Mouse (Mus musculus) frontal cortex, adult 2 months (tissue): ENCODE data around the gene Sipa1l2. TPM values are rescaled to one million over a fixed set of nuclear protein-coding genes. Genes with fewer than 3 reads are reported as not detected.
"Not testable (repeated sequence)": the region's sequence is repeated elsewhere in the genome, so short reads cannot be mapped to it uniquely, and the experiment has no call there.

Experiments
- DNase-seq, 2 experiments: peaks; one replicate each; pipeline ENCODE4 v3.0.0; 2022; ENCODE audit warnings: low spot score in 1 of 2; ENCODE audit errors: extremely low spot score in 1 of 2
- polyA plus RNA-seq: library from polyadenylated mRNA; depleted of rRNA; stranded (reverse); fragments of >200 nt; gene quantifications from 2 replicates; pipeline ENCODE4 v1.2.3, GENCODE M21; 2012

Sipa1l2 gene
- polyA plus RNA-seq, 1 experiment = 29.7 TPM

DNA sequence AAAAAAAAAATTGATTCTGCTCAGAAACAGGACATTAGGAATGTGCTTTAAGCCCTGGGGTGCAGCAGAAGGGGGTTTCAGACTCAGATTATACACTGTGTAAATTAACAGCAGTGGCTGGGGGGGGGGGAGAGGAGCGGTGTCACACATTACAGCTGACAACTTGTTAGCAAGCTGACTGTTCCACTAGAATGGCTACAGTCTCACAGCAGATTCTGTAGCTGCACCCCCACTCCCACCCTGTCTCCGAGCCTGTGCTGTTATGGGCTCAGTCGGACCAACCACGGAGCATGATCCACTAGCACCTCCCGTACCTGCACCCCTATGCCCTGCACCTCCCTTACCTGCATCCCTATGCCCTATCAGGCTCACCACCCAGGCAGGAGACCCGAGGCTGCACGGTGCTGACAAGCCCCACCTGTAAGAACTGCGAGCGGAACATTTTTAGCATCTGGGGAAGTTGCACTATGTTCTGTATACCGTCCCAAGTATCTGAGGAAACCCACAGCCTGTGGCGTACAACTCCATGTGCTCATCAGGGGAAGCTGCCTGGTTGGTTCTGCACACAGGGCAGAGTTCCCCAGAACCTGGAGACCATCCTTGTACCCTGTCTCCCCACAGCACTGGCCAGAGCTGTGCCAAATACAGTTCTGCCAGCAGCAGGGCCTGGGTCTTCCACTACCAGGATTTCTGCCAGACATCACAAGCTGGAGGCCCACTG, 26.6 kb downstream of the Sipa1l2 start:
- no peak for DNase-seq

DNA sequence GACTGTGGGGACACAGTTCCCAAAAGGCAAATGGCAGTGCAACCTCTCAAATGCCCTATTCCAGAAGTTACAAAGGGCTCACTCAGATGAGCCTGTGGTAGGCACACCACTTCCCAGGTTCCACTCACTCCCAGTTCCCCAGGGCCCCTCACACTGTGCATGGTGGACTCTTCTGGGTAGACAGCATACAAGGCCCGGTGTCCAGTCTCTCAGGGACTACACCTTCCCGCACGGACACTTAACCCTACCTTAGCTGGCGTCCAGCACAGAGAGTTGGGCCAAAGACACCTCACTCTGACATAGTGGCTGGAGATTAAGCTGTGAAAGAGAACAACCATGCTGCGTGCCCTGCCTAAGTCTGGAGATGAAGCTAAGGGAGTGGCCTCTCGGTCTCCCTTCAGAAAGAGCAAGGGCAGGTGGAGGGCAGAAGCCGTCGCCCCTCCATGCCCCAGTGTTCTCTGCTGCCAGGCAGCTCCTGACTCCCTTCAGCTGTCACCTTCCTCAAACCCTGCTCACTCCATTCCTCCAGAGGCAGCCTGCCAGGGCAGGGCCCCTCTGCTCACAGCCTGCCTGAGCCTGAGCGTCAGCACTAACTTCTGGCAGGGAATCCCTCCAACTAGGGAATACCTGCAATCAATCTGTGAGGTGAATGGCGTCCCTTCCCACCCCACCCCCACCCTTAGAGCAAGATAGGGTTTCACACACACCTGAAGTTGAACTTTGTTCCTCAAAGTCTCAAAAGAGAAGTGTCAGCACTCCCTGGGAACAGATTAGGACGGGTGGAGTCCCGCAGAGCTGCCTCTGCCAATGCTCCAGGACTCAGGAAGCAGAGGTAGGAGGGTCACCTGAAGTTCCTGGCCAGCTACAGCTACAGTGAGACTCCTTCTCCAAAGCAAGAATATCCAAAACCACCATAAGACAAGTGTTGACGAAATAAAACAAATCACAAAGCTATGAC, 30.3 kb downstream of the Sipa1l2 start:
- no peak for DNase-seq

DNA sequence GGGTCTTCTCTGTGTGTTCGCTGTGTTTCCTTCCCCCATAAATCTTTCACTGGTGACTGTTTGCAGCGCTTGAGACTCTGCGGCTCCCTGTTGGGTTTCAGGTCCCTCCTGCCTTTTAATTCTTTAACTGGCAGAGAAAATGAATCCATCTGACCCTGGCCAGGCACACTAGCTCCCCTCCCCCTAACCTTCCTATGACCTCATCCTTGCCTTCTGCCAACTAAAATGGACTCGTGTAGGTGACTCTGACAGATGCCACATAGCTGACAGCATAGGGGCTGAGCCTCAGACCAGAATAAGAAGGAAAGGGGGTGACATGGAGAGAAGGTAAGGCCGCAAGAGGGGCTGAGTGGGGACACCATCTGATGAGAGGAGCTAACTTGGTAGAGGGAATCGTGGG, 31.3 kb downstream of the Sipa1l2 start:
- DNase-seq = no peak

DNA sequence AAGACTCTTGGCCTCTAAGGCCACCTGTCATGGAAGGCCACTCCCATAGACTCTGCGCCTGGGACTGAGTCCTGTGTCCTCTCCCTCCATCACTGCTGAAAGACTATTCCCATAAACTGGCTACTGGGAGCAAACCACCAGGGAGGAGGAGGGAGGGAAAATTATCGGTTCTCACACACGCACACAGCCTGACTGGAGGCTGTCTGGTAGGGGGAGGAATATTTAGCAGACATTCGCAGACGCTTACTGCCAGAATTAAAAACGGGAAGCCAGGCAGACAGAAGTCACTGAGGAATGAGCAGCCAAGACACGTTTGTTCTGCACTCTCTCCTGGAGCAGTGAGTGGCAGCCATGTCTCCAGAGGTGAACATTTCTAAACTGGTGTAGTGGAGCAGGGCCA, 35.9 kb downstream of the Sipa1l2 start:
- peak in 1 of 2 experiments; percentile 62 for DNase-seq

DNA sequence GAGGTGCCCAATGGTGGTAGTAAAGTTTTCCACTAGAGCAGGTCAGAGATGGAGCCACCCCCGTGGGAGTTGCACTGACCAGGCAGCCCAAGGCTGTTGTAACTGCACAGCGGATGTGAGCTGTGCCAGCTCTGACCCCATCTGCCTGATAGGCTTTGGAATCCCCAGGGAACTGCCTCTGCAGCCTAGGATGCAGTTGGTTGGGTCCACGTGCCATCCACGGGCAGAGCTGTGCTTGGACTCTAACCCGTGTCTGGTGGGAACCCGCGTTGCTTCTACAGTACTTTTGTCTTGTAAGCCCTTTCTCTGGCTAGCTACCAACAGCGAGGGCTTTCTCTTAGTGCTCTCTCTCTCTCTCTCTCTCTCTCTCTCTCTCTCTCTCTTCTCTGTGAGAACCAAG, 36.7 kb downstream of the Sipa1l2 start:
- DNase-seq = no peak

DNA sequence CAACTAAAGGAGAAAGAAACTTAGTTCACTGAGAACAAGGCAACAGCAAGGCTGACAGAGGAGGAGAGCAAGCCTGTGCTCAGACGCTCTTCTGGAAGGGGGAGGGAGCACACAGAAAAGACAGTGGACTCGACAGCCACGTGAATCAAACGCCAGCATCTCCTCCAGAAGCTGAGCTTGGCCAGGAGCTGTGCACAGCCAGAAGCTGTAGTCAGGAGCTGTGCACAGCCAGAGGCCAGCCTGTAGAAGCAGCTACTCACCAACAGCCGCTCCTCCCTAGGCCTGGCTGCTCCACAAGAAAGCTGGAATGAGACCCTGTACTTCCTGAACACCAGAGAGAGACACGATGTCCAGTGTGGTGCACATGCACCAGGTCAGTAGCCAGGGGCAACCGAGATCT, 37.4 kb downstream of the Sipa1l2 start:
- DNase-seq = no peak

DNA sequence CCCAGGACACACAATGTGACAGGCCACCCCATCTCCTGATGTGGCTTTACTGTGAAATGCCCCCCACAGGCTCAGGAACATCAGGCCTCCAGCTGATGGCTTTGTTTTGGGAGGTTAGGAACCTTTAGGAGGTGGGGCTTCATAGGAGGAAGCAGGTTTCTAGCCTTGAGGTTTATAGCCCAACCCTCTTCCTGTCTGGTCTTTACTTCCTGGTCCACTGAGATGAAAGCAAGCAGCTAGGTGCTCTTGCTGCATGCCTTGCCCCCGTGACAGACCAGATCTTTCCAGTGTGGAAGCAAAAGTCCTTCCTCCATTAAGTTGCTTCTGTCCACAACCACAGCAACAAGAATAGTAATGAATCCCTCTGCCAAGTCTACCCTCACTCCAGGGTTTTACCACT, 38.0 kb downstream of the Sipa1l2 start:
- DNase-seq = no peak

DNA sequence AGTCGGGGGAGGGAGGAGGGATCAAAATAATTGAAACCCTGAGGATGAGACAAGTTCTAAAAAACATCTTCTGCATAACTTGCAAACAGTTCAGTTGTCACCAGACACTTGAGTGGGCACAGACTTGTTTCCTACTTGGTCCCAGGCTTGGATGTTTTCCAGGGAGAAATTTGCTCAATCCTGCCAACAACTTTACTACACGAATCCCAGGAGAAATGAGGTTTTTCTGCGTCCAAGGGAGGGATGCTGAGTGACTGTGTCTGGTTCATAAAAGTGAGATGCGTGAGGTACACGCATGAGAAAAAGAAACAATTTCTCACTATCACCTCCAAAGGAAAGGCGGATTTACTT, 38.5 kb downstream of the Sipa1l2 start:
- DNase-seq = peak in 1 of 2 experiments; percentile 80

DNA sequence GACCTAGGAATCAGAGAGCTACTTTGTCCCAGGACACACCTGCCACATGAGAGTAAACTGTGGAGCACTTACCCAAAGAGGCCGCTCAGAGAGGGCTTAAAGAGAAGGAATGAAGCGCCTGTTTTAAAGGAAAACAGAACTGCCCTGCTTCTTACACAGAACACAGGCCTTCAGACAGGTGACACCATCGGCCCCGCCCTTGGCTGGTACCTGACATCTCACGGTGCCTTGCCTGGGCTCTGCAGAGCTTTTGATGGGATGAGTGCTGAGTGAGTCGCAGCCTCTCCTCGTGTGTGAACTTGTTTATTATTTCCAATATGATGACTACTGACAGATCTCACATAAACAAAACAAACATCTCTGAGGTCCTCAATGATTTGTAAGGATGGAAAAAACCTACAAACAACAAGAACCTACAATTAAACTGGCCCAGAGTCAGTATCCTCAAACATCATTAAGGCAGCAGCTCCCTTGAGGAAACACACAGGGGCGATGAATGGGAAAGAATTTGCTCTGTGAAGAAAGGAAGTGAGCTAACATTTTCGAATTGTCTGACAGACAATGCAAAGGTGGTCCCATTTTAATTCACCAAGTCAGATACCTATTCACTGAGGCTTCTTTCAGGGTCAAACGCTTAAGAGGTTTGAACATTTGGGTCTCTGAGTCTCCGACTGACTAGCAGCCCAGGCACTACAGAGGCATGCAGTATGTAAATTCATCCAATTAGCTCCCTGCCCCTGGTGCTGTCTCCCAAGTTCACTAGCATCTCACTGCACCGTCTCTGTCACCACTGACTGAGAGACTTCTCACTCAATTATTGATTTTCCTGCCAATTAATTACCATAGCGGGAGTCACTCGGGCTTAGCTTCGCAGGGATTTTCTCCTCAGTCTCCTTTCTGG, 39.2 kb downstream of the Sipa1l2 start:
- DNase-seq = no peak

DNA sequence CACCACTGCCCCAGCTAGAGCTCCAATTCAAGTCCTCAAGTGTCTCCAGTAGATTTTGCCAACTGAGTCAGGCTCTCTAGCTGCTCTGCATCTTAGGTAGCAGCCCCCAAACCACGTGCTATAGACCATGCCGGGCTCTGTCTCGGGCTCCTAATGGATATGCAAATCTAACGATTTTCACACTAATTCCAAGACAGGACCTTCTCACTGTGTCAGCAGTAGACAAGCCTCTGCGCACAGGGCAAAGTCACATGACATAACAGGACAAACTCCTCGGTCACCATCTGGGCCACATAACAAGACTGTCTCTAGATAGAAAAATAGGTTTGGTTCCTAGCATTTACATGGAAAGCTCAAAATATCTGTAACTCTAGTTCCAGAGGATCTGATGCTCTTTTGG, 40.6 kb downstream of the Sipa1l2 start:
- no peak for DNase-seq

DNA sequence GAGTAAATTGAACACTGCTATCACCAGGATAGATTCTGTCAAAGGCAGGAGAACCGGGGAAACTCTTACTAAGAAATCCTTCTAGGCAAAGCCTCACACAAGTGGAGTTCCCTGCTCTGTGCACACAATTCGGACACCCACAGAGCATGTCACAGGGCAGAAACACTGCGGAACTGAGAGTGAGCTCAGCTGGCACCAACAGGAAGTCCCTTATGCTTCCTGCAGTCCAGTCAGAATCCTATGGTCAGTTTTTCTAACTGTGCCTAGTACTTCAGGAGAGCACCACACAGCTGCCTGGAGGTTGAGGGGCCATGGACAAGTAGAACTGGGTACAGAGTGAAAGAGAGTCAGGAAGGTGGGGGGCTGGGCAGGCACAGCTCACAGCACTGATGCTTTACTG, 41.7 kb downstream of the Sipa1l2 start:
- no peak for DNase-seq

DNA sequence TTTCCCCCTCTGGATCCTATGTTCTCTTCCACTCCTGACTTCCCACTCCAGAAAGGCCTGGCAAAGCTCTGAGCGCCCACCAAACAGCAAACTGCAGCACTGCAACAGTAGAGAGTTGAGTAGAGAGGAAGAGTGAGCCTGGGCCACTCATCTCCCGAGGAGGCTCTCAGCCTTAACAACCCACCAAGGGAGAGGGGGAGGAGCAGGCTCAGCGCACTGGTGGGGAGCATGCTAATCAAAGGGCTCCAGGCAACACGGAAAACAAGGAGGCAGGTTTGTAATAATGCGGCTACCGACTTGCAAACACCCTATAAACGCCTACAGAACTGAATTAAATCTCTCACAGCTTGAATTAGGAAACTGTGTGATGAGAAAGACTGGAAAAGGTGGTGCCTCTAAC, 42.6 kb downstream of the Sipa1l2 start:
- no peak for DNase-seq

DNA sequence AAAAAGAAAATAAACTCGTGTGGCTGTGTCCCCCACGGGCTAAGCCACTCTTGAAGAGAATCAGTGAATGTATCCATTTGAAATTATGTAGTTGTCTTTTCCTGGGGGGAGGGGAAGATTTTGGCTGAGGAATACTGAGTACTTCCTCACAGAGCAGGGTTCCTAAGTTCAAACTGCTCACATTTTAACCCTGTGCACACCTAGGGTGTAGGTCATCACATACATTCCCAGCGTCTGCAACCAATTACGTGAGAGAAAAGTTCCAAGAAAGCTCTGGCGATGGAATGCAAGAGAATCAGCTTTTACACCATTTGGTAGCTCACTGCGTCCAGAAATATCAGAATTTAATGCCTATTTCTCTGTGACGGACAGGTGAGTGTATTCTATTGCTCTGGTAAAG, 43.0 kb downstream of the Sipa1l2 start:
- no peak for DNase-seq

DNA sequence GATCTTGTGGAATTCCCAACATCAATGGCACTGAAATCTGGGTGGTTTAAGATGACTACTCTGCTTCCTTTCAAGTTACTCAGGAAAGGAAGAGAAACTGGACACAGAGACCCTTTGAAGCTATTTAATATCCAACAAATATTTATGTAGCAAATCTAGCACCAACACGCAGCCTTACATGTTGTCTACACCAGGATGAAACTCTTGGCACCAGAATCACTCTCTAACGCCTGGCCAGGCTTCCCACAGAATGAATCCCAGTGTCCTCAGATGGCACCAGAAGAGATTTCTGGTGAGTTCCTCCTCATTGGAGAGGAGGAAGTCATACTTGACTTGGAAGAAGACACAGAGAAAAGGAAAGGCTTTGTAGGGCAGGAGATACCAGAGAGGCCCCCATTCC, 45.1 kb downstream of the Sipa1l2 start:
- DNase-seq = no peak

DNA sequence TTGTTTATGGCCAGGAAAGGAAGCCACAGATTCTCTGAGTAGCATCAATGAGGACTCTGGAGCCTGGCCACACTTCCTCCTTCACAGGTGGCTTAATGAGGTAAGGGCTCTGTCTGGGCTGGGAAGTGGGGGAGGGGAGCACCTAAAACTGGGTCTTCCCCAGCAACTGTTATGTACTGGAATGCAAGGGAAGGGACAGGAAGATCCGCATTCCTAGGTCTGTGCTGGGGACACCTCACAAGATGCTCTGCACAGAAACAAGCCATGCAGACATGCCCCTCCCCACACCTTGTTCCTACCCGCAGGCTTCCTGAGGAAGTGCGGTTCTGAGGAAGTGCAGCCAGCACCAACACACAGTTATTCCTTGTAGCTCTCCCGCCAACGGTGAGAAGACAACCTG, 46.4 kb downstream of the Sipa1l2 start:
- no peak for DNase-seq

DNA sequence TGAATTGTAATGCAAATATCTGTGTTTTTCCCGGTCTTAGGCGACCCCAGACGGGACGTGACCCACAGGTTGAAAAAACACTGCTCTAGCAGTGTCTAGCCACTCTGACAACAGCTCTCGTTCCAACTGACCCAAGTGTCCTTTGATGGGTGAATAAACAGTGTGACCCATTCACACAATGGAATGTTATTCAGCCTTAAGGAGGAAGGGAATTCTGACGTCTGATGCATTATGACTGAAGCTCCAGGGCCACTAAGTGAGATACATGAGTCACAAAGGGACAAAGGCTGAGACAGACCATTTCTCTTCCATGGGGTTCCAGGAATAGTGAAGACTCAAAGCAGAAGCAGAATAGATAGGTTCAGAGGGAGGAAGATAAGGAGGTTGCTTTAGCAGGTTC, 47.5 kb downstream of the Sipa1l2 start:
- DNase-seq = no peak

DNA sequence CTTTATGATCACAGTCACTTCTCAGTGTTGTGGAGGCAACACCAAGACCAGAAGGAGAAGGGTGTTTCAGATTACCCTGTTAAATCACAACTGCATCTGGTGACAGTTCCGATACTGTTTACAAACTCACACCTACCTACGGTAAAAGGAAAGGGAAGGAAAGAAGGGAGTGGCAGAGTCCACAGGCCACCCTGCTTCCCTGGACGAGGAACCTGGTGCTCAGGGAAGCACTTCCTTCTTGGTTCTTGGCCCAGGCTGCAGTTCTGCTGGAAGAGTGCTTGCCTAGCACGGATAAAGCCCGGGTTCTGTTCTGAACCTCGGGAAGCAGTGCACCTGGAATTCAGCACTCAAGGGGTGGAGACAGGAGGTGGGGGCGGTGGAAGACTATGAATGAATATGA, 48.5 kb downstream of the Sipa1l2 start:
- no peak for DNase-seq

DNA sequence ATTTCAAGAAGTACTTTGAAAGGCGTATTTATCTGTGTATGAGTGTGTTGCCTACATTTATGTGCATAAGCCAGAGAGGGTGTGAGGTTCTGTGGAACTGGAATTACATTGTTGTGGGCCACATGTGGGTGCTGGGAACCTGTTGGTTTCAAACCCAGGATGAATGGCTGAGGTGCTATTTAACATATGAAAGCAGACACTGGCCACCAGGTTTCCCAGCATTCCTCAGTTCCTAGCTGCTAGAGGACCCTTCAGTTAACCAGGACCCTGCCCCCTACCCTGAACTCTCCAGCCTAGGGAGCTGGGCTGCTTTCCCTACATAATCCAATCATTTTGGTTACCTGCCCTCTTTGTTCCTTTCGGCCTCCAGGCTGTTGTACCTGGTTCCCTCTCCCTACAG, 49.3 kb downstream of the Sipa1l2 start:
- not testable (repeated sequence) for DNase-seq

DNA sequence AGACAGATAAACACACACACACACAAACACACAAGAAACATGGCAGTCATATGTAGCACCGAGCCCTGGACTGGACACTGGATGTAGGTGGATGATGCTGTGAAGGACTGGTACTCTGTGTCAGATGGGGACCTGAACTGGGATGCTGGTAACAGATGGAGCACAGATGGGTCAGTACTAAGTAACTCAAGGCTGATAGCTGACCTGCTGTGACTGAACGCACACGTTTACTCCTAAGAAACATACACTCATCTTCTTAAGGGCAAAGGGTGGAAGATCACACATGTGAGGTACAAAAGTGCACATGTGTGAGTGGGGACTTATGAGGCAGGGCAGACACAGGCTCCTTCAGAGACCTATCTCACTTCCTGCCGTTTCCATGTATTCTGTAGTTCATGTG, 50.7 kb downstream of the Sipa1l2 start:
- no peak for DNase-seq

DNA sequence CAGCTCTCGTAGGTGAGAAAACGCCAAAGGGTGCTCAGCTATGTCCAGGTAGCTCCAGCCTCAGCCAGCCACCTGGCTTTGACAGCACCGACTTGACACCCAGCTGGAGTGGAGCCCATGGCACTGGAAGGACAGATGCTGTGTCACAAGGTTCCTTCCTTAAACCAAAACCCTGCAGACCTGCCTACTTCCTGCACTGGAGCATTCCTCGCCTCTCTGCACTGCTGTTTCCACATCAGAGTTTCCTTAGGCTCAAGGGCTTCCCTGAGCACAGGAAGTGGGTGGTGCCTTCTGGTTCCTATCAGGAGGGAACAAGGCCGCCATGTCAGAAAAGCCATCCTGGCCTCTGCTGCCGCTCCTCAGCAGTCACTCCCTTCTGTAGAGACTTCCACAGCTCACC, 51.3 kb downstream of the Sipa1l2 start:
- no peak for DNase-seq

DNA sequence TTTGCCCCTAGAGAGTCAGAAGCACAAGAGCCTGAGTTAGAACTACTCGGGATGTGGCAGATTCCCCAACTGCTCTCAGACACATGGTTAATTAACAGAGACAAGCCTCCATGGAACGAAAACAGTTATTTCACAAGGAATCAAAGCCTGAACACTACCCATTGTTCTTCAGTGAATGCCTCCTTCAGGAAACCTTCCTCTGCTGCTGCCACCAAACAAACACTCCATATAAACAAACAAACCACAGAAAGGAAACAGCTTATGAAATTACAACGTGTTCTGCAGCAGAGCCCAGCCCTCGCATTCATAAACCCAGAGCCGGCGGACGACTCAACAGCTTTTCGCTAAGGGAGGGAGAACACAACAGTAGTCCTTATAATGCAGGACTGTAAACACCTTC, 52.2 kb downstream of the Sipa1l2 start:
- DNase-seq = no peak
